Mouse (Mus musculus) C2C12 (cell line): ENCODE measurements around the gene Gm5862. TPM values are rescaled to one million over a fixed set of nuclear protein-coding genes. Genes with fewer than 3 reads are reported as not detected.

Experiments
- polyA plus RNA-seq: library from polyadenylated mRNA; unstranded; fragments of >200 nt; fragmentation: generic; extraction: Trizol; gene quantifications from one replicate; pipeline ENCODE4 v1.2.1, GENCODE M21; 2012; ENCODE audit warnings: missing spikeins

Gm5862 gene
- polyA plus RNA-seq, 1 experiment, result not detected

Other genes starting within 250 kb of the Gm5862 start
- not detected for gene Gm21663, start 80.5 kb downstream of the Gm5862 start, polyA plus RNA-seq
- not detected for gene Gm21671, start 68.5 kb downstream of the Gm5862 start, polyA plus RNA-seq
- gene Gm21680, start 50.3 kb downstream of the Gm5862 start, polyA plus RNA-seq, result not detected
- not detected for gene Gm21698, start 34.3 kb downstream of the Gm5862 start, polyA plus RNA-seq
- not detected for gene Gm1979, start 18.1 kb downstream of the Gm5862 start, polyA plus RNA-seq
- gene Speer4a, start 16.6 kb upstream of the Gm5862 start, polyA plus RNA-seq, result 0.01 TPM
- gene Gm7347, start 35.7 kb upstream of the Gm5862 start, polyA plus RNA-seq, result not detected
- not detected for gene Gm10471, start 66.4 kb upstream of the Gm5862 start, polyA plus RNA-seq
- gene 5031410I06Rik, start 82.4 kb upstream of the Gm5862 start, polyA plus RNA-seq, result not detected
- not detected for gene Gm10220, start 98.5 kb upstream of the Gm5862 start, polyA plus RNA-seq
- not detected for gene Gm7361, start 234.8 kb upstream of the Gm5862 start, polyA plus RNA-seq